Mouse (Mus musculus) cerebellum, postnatal 25 days (tissue): ENCODE measurements around the gene Klf2.
A peak's percentile ranks its signal among the peaks of the same experiment; 100 is the strongest.

Source experiments
- DNase-seq, 2 experiments: peaks; one replicate each; pipeline ENCODE4 v3.0.0; 2021; ENCODE audit warnings: mixed read lengths in 2 of 2

Gene Klf2

DNA sequence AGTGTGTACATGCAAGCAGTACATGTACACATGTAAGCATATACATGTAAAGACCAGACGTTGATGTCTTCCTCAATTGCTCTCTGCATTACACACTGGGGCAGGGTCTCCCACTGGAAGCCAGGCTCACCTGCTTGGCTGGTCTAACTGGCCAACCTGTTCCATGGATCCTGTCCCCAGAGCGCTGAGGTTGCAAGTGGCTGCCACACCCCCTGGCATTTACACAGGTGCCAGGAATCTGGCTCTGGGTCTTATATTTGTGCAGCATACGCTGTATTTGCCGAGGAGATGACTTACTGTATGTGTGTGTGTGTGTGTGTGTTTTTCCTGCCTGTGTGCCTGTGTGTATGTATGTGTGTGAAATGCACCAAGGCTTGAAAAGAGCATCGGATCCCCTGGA, 11.9 kb upstream of the Klf2 start:
- DNase-seq: no peak

DNA sequence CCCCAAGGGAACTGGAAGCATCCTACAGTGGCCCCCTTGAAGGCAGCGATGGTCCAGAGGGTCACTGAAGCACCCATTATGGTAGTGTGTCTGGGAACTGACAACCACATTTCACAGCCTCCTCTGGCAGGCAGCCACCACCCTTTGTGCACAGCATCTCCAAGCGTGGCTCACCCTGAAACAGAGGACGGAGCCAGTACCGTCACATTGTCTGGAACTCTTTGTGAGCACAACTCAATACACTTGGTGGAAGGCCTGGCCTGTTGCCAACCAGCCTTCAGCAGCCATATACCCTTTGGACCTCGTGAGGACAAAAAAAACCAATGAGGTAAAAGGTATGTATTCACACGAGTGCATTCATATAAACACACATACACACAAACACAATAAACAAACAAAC, 10.6 kb upstream of the Klf2 start:
- peak; percentile 17 to 44 for DNase-seq

DNA sequence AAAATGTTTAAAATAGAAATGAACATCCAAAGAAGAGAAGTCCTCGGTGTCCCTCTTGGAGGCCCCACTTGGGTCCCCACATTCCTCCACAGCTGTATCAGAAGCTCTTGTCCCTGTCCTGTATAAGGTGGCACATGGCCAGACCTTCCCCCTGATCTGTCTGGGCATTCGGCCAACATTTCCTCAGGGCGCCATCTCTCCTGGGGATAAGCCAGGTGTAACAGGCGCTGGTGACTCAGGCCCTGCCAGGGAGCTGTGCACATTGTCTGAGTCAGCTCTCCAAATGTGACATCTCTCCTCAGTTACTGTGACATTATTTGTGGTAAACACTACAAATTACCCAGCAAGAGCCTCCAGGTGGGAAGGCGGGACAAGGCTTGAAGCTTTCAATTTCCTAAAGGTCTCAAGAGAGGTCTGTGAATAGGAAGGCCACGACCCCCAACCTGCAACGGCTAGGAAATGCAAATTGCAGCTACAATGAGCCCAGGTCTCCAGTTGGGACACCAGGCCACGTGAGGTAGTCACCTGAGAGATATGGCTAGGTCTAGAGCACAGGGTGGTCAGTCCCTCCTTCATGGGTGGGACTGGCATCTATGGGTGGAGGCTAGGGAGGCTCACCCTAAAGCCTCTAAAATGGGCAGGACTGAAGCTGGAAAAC, 7.9 kb upstream of the Klf2 start:
- peak; percentile 83 to 89 for DNase-seq

DNA sequence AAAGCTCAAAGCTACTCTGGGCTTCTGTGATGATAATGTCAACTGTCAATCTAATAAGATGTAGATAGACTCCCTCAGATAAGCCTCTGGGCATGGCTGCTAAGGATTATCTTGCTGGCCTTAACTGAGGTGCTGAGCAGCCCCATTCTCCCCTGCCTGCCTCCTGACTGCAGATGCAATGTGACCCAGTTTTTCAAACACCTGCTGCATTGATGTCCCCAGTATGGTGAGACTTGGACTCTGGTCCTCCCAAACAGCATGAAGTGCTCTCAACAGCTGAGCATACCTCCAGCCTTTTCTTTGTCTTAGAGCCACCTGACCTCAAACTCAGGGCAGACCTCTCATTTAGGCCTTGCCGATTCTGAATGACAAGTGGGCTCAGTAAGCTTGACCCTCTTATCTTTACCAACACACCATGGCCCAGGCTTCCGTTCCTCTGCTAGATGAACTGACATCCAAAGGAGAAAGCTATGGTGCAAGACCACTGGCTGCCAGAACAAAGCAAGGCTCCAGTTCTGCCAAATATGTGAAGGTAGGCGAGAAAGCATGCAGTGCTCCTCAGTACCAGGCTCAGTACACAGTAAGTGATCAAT, 5.8 kb upstream of the Klf2 start:
- no peak for DNase-seq

DNA sequence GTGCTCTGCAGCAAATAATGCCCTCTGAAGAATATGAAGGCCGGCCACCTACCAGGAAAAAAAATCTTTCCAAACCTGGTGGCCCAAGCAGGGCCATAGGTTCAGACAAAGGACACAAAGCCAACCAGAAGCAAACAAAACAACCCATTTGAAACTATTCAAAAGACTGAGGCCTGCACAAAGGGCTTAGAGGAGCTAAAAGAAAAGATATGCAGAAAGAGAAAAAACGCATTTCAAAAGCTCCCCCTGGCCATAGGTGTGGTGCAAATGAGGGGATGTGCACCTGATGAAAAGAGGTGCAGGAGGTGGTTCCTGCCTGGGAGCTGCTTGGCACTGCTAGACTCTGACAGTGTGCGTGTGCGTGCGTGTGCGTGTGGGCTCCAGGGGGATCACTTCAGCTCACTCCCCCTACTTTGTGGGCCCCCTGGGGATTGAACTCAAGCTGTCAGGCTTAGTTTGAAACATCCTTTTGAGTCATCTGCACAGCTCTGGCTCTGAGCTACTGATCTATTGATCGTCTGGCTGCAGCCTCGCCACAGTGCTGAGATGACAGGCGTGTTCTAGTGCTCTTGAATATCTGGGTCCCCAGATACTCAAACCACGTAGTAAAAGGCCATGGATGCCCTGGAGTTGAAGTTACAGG, 2.7 kb upstream of the Klf2 start:
- DNase-seq: no peak

DNA sequence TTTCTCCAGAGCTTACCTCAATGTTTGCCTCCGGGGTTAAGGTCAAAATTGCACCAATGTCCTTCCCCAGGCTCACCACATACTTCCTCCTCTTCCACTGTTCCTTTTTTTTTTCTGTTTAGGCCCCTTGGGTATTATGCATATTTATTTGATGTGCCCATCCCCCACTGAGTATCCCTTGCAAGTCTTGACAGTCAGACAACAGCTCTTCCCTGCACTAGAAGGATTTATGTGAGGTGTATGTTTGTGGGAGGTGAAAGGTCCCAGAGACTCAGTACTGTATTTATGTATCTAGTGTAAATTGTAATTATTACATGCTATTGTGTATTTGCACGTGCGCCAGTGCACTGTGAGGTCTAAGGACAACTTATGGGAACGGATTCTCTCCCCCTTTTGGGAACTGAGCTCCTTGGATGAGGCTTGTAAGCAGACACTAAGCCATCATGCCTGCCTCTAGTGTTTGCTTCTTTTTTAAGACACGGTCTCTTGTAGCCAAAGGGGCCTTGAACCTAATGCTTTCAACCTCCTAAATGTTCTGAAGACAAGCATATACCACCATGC, 1.0 kb upstream of the Klf2 start:
- DNase-seq: no peak

DNA sequence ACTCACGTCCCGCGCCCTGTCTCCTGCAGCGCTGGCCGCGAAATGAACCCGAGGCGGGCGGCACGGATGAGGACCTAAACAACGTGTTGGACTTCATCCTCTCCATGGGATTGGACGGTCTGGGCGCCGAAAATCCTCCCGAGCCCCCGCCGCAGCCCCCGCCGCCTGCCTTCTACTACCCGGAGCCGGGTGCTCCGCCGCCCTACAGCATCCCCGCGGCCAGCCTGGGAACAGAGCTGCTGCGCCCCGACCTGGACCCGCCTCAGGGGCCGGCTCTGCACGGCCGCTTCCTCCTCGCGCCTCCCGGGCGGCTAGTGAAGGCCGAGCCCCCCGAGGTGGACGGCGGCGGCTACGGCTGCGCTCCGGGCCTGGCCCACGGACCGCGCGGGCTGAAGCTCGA, 564 bp downstream of the Klf2 start:
- peak in 1 of 2 experiments; percentile 27 for DNase-seq

DNA sequence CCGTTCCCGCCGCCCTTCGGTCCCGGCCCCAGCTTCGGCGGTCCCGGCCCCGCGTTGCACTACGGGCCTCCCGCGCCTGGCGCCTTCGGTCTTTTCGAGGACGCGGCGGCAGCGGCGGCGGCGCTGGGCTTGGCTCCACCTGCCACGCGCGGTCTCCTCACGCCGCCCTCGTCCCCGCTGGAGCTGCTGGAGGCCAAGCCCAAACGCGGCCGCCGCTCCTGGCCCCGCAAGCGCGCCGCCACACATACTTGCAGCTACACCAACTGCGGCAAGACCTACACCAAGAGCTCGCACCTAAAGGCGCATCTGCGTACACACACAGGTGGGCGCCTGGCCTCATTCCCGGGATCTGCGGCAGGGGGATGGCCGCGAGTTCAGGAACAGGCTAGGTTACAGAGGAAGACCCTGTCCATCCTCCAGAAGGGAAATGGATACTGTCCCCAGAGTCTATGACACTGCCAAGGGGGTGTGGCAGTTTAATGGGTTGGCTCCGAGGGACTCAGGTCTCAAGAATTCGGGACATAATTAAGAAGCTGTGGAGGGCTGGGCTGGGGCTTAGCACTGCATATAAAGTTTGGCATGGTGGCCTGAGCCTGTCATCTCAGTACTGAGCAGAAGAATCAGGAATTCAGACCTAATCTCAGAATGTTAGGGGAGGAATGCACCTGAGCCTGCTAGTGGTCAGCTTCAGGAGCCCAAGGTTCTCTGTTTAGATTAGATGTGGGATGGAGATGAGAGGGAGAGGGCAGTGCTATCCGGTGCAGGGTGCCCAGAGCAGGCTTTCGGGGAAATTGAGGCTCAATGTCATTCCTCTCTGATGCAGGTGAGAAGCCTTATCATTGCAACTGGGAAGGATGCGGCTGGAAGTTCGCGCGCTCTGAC, 1.3 kb downstream of the Klf2 start:
- DNase-seq: peak in 1 of 2 experiments; percentile 33

DNA sequence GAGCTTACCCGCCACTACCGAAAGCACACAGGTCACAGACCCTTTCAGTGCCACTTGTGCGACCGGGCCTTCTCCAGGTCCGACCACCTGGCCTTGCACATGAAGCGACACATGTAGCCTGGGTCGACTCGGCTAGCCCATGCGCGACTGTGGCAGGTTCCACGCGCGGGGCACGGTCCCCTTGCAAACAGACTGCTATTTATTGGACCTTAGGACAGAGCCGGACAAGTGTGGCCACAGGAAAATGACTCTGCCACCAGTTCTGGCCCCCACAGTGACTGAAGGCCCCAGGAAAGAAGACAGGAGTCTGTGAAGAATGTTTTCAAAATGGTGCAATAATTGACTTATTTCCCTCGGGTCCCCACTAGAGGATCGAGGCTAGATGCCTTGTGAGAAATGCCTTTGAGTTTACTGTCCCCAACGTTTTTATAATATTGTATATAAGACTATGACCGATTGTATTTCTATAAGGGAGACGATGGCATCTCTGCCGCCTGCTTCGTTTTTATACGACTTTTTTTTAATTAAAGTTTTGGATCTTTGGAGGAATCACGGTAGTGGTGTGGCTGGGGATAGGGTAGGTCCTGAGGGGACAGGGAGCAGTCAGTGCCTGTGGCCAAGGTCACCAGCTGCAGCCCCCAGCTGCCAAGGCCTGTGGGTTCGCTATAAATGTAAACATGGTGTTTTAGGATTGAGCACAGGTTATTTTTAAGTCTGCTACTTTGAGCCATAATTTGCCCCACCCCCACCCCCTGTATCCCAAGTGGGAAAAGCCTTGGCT, 2.2 kb downstream of the Klf2 start:
- DNase-seq: no peak

DNA sequence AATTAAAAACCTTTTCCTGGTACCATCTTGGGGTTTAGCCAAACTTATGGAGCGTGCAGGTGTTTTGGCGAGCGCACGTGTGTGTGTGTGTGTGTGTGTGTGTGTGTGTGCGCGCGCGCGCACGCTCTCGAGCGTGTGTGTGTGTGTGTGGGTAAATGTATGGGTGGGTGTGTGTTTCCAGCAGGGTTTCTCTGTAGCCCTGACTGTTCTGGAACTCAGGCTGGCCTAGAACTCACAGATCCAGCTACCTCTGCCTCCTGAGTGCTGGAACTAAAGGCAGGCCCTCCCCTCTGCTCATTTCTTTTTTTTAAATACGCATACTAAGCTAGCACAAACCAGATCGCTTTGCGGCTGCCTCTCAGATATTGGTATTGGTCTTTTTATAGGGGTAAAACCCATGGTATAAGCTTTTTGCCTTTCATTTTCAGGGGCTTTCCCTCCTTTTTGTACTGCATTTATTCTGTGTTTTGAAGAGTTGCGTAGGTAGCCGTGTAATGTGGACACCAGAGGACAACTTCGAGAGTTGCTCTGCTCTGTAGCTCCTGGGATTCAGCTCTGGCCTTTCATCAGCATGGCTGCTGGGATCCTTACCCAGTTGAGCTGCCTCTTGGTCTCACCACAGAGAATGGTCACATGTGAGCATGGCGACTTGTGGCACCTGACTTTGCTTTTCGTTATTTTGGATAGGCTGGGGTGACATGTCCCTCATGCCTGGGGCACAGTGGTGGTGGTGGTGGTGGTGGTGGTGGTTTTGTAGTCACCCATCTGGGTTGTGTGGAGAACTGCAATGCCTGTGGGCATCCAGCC, 3.0 kb downstream of the Klf2 start:
- DNase-seq: no peak

DNA sequence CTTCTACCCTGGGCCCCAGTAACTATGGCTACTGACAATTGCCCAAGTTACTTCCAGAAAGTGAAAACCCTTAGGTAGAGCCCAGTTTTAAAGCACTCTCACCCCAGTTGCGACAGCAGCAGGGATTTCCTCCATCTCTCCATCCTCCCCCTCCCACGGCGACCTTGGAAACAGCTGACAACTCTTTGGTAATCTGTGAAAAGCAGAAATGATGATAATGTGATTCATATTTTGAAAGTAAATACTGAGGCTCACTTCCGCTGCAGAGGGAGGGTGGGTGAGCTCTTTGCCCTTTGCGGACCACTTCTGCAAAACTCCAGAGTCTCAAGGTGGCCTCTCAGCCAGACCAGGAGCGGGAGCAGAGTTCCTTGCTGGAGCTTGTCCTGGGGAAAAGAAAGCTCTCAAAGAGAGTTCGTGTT, 3.6 kb downstream of the Klf2 start:
- no peak for DNase-seq

DNA sequence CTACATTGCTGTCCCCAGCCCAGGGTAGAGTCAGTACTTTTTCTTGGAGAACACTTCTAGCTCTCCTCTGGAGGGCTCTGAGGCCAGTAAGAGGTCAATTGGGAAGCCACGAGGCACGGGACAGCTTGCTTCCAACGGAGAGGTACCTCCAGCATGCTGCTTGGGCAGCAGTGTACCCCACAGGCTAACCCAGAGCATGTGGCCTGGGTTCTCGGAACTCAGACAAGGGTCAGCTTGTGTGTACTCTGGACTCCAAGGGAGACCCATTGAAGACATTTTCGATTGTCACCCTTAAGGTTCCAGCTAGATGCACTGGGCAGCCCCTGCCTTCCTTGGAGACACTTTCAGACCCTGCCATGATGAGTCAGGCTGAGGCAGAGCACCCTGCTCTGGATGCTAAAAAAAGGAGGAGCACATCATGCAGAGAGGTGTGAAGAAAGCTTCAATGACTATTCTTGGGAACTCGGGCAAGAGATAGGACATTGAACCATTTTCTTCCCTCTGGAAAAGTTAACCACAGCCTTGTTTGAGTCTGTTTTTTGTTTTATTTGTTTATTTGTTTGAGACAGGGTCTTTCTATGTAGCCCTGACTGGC, 4.4 kb downstream of the Klf2 start:
- no peak for DNase-seq

DNA sequence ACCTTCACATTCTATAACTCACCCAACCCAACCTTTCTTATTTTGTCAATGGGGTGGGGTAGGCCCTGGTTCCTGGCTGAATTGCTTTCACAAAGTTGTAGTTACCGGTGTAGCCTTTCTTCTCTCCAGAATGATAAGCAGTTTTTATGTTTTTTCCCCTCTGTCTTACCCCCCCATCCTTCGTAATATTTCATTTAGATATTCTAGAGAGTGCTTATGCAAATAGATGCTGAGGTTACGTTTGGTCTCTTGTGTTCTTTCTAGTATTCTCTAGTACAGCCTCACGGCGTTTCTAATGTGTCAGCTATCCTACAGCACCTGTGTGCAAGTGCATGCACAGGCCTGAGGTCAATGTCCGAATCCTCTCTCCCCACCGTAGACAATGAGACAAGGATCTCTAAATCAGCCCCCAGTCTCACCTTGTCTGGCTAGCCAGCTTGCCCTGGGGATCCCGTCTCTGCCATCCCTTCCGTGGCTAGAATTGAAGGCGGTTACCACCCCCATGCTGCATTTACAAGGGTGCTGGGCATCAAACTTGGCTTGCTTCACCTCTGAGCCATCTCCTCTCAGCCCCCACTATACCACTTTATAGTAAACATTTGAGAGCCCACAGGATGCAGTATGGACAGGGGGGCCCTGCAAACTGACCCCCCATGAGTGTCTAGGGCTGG, 5.3 kb downstream of the Klf2 start:
- no peak for DNase-seq

DNA sequence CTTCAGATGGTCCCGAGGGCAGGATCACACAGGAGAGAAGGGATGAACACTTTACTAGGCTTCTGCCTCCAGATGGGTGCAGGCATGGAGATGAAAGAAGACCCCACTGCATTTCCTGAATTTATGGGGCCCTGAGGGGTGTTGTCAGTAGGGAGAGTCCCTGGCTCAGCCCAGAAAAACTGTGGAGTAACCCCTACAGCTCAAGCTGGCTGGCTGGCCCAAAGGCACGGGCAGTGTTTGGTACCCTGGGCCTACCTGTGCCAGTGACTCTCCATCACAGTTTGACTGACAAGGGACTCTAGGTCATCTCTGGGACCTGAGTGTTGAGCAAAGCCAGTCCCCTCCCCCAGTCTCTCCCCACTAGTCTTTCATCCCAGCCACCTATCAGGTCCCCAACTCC, 5.9 kb downstream of the Klf2 start:
- DNase-seq: no peak

DNA sequence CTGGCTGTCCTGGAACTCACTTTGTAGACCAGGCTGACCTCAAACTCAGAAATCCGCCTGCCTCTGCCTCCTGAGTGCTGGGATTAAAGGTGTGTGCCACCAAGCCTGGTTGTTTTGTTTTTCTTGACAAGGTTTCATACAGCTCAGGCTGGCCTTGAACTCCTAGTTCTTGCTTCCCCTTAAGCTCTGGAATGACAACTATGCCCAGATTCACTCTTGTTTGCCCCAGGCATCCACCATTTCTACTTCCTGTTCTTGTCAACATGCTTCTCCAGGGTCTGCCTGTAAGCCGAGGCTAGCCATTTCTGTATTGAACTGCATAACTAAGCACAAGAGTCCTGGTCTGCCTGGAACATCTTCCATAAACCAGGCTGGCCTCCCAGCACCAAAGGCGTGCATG, 10.3 kb downstream of the Klf2 start:
- DNase-seq: no peak

DNA sequence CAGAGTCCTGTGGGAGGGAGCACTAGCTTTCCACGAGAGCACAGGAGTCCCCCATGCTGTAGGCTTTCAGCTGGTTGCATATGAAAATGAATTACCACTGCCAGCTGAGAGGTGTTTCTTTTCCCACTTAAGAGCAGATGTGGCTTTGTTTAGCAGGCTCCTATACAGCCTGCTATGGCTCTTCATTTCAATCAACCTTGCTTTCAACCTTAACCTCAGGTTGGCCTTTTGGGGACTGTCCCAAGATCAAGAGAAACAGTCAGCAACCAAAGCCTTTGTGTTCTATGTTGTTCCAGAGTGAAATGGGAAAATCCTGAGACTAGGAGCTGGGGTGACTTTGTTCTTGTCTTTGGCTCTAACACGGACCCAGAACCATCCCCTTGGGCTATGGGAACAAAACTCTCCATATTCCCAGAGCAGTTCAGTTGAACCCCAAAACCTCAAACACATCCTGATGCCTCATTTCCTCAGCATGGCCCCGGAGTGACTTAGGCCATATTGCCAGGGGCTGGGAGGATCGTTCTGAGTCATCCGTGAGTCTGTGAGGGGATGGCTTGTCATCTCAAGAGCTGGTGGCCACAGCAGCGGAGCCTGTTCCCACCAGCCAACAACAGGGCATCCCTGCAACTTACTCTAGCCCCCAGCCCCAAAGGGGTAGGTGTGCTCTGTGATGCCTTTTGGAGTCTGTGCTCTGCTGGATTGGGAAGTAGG, 12.1 kb downstream of the Klf2 start:
- DNase-seq: no peak

DNA sequence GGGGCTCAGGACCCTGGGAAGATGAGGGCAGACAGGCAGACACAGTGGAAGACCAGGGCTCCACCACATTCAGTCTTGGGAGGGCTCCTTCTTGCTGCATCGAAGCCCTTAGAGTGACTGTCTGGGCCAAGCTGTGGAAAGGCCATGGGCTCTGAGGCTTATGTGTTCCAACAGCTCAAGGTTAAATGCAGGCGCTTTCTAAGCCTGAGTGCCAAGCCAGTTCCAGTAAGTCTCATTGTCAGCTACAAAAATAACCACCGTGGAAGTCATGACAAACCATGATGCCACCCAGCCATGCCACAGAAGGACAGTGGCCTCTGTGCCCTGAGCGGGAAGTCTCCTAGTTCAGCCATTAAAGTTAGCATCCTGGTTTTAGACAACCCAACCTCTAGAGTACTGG, 12.8 kb downstream of the Klf2 start:
- DNase-seq: no peak

DNA sequence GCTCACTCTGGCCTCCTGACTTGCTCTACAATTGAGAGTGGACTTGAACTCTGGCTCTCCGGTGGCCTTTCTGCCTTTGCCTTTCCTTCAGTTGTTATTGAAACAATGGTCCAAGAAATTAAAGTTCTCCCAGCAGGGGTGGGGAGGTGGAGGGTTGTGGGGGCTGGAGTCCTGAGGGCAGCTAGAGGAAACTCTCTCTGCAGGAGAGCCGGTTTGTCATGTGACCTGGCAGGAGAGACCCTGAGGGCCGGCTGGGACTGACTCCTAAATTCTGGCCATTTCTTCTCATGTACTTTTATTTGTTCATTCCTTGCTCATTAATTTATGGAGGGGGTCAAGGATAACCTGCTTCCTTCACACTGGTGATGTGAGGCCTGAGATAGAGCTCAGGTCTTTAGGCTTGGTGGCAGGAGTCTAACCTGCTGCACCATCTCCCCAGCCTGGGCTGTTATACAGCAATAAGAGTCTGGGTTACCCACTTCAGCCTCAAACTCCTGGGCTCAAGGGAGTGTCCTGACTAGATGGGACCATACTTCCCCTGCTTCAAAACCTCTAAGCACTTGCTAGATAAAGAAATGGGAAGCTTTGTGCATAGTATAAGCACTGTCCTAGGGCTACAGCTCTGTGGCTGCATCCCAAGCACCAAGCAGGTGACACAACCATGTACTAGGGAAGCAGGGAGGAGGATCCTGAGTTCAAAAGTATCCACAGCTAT, 14.8 kb downstream of the Klf2 start:
- DNase-seq: no peak

DNA sequence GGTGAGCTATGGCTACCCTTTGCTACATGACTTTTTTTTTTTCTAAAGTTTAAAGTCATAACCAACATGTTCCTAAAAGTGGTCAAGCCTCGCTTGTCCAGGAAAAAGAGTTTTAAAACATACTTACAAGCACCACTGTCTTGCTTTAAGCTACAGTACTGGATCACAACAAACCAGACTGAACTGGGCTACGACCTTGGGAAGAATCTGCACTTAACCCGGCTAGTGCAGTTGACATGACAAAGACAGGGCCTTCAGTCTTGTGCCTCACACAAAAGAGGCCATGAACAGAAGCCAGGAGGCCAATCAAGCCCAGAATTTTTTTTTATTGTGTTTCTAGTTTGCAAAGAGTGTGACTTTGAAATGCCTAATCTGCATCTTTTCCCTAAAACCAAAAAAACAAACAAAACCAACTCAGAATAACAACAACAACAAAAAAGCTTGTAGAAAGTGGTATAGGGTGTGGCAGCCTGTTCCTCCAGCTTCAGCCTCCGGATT, 15.4 kb downstream of the Klf2 start:
- DNase-seq: no peak
